Mouse (Mus musculus) lung, embryonic 14.5 days (tissue): Measurements from ENCODE around the gene Atg10. TPM values are rescaled to one million over a fixed set of nuclear protein-coding genes. Genes with fewer than 3 reads are reported as not detected.

Experiments
- ATAC-seq: fragments of 200-750 bp; cut with Nextera tagmentation; 2 replicates; pipeline ENCODE4 v1.8.0; 2017; ENCODE audit warnings: mild to moderate bottlenecking, moderate TSS enrichment, moderate library complexity; ENCODE audit not compliant: insufficient read depth
- DNase-seq: peaks from one replicate; pipeline ENCODE4 v3.0.0-alpha.2; 2015
- H3K27ac ChIP-seq: fragments of 300-500 bp; sonication (generic); 2 replicates; pipeline ENCODE4 v1.5.1; 2014; ENCODE audit warnings: low read depth, mild to moderate bottlenecking, moderate library complexity
- H3K27me3 ChIP-seq: fragments of 300-500 bp; sonication (generic); 2 replicates; pipeline ENCODE4 v1.6.1; 2014; ENCODE audit warnings: low read length, control low read depth; ENCODE audit not compliant: insufficient read depth
- H3K36me3 ChIP-seq: fragments of 300-500 bp; sonication (generic); 2 replicates; pipeline ENCODE4 v1.6.1; 2014; ENCODE audit warnings: control low read depth; ENCODE audit not compliant: insufficient read depth
- H3K4me1 ChIP-seq: fragments of 300-500 bp; sonication (generic); 2 replicates; pipeline ENCODE4 v1.6.1; 2014; ENCODE audit warnings: antibody characterized with exemption, control low read depth; ENCODE audit not compliant: insufficient read depth
- H3K4me2 ChIP-seq: fragments of 300-500 bp; sonication (generic); 2 replicates; pipeline ENCODE4 v1.6.1; 2014; ENCODE audit warnings: mild to moderate bottlenecking
- H3K4me3 ChIP-seq: fragments of 300-500 bp; sonication (generic); 2 replicates; pipeline ENCODE4 v1.5.1; 2014; ENCODE audit warnings: low read depth, low read length
- H3K9ac ChIP-seq: fragments of 300-500 bp; sonication (generic); 2 replicates; pipeline ENCODE4 v1.6.1; 2014
- H3K9me3 ChIP-seq: fragments of 300-500 bp; sonication (generic); 2 replicates; pipeline ENCODE4 v1.6.1; 2016; ENCODE audit warnings: low read depth, low read length, control low read depth
- CTCF ChIP-seq: IDR thresholded peaks from 2 replicates; pipeline ENCODE4 v1.5.1; 2016; ENCODE audit warnings: antibody characterized with exemption, low read depth
- WGBS: fragments of 180-500 bp; shearing (Covaris S2); extraction: QIAGEN DNeasy Blood & Tissue Kit; methylation state at CpG from one replicate; pipeline ENCODE4 v1.1.7; 2014; 5-methylcytosine and 5-hydroxymethylcytosine counted together
- polyA plus RNA-seq: library from polyadenylated mRNA; unstranded; fragments of >200 nt; fragmentation: Nextera tagmentation; extraction: Ambion mirVana; gene quantifications from 2 replicates; pipeline ENCODE4 v1.2.1, GENCODE M21; 2014

Gene Atg10
- polyA plus RNA-seq, 1 experiment from 2014 or later, result 13.4 TPM

- no peak for ATAC-seq
- WGBS, result 87% methylated on average over 6 of the region's 6 CpGs
Observed at GRCm38 (mm10) chr13:91037405-91037804, 186.4 kb downstream of the Atg10 start.

GRCm38 (mm10) chr13:91031836-91032235 lies 191.9 kb downstream of the Atg10 start:
- no peaks in the 10 kb centered on the region for H3K4me1 ChIP-seq
- no peak overlapping the region for H3K9ac ChIP-seq
- H3K4me2 ChIP-seq, result no peak overlapping the region
- TF ChIP-seq CTCF, result no peak
- DNase-seq, result no peak
- 89% methylated on average over 2 of the region's 2 CpGs for WGBS
- no peak overlapping the region for H3K27ac ChIP-seq
- H3K27me3 ChIP-seq, result no peaks in the 10 kb centered on the region
- no peaks in the 10 kb centered on the region for H3K9me3 ChIP-seq
- H3K36me3 ChIP-seq, result no peaks in the 10 kb centered on the region
- no peak for ATAC-seq
- H3K4me3 ChIP-seq, result no peak overlapping the region

More at GRCm38 (mm10) chr13:91037405-91037804, 186.4 kb downstream of the Atg10 start:
- H3K27ac ChIP-seq, result no peak overlapping the region
- no peaks in the 10 kb centered on the region for H3K36me3 ChIP-seq
- no peak overlapping the region for H3K9ac ChIP-seq
- H3K4me1 ChIP-seq, result no peaks in the 10 kb centered on the region
- H3K4me3 ChIP-seq, result no peak overlapping the region
- no peaks in the 10 kb centered on the region for H3K9me3 ChIP-seq
- no peaks in the 10 kb centered on the region for H3K27me3 ChIP-seq
- TF ChIP-seq CTCF, result no peak
- no peak overlapping the region for H3K4me2 ChIP-seq
- DNase-seq, result no peak

- Histone ChIP-seq H3K27me3 (no peaks in the 10 kb centered on the region), H3K4me1 (no peaks in the 10 kb centered on the region), H3K4me3 (no peak overlapping the region), H3K9ac (no peak overlapping the region), H3K9me3 (no peaks in the 10 kb centered on the region), H3K36me3 (no peaks in the 10 kb centered on the region), H3K27ac (0 out of 2 replicates have a peak overlapping the region, but pooled peaks have one; percentile 24), H3K4me2 (no peak overlapping the region)
- 44% methylated on average over 9 of the region's 9 CpGs for WGBS
- peak; percentile 67 for DNase-seq
- TF ChIP-seq CTCF, result no peak
- peak; percentile 91 for ATAC-seq
Observed at GRCm38 (mm10) chr13:91023447-91023846, 200.3 kb downstream of the Atg10 start.

- Histone ChIP-seq H3K9me3 (no peaks in the 10 kb centered on the region), H3K36me3 (no peaks in the 10 kb centered on the region), H3K4me1 (no peaks in the 10 kb centered on the region), H3K4me3 (no peak overlapping the region), H3K27ac (no peak overlapping the region), H3K27me3 (no peaks in the 10 kb centered on the region), H3K9ac (no peak overlapping the region), H3K4me2 (no peak overlapping the region)
- ATAC-seq (no peak), DNase-seq (no peak)
- no peak for TF ChIP-seq CTCF
- WGBS, result 63% methylated on average over 3 of the region's 3 CpGs
Observed at GRCm38 (mm10) chr13:91011851-91012250, 211.9 kb downstream of the Atg10 start.

GRCm38 (mm10) chr13:90995034-90995629 lies 228.6 kb downstream of the Atg10 start:
- no peak for ATAC-seq
- H3K4me2 ChIP-seq, result no peak overlapping the region
- no peaks in the 10 kb centered on the region for H3K4me1 ChIP-seq
- H3K36me3 ChIP-seq, result no peaks in the 10 kb centered on the region
- no peak overlapping the region for H3K4me3 ChIP-seq
- H3K9ac ChIP-seq, result no peak overlapping the region
- no peaks in the 10 kb centered on the region for H3K27me3 ChIP-seq
- TF ChIP-seq CTCF, result no peak
- H3K9me3 ChIP-seq, result no peaks in the 10 kb centered on the region
- H3K27ac ChIP-seq, result no peak overlapping the region
- 63% methylated on average over 2 of the region's 2 CpGs for WGBS
- DNase-seq, result no peak

GRCm38 (mm10) chr13:90993602-90994001 lies 230.2 kb downstream of the Atg10 start:
- H3K9ac ChIP-seq, result no peak overlapping the region
- H3K4me3 ChIP-seq, result no peak overlapping the region
- no peaks in the 10 kb centered on the region for H3K9me3 ChIP-seq
- H3K27ac ChIP-seq, result no peak overlapping the region
- H3K27me3 ChIP-seq, result no peaks in the 10 kb centered on the region
- no peak for DNase-seq
- H3K36me3 ChIP-seq, result no peaks in the 10 kb centered on the region
- H3K4me1 ChIP-seq, result no peaks in the 10 kb centered on the region
- whole genome bisulfite sequencing, result 78% methylated on average over 13 of the region's 13 CpGs
- no peak; the same call in 1 of the 2 replicates for ATAC-seq
- TF ChIP-seq CTCF, result no peak
- no peak overlapping the region for H3K4me2 ChIP-seq

- no peak for DNase-seq
- no peaks in the 10 kb centered on the region for H3K4me1 ChIP-seq
- H3K4me2 ChIP-seq, result no peak overlapping the region
- no peaks in the 10 kb centered on the region for H3K36me3 ChIP-seq
- no peak overlapping the region for H3K27ac ChIP-seq
- no peak for TF ChIP-seq CTCF
- no peak overlapping the region for H3K9ac ChIP-seq
- H3K9me3 ChIP-seq, result no peaks in the 10 kb centered on the region
- ATAC-seq, result no peak
- 69% methylated on average over 5 of the region's 5 CpGs for WGBS
- no peaks in the 10 kb centered on the region for H3K27me3 ChIP-seq
- no peak overlapping the region for H3K4me3 ChIP-seq
Observed at GRCm38 (mm10) chr13:90992948-90993347, 230.8 kb downstream of the Atg10 start.
